Mouse (Mus musculus) liver, embryonic 13.5 days (tissue): ENCODE data around the gene Ciart. TPM values are rescaled to one million over a fixed set of nuclear protein-coding genes. Genes with fewer than 3 reads are reported as not detected.
"Not testable (repeated sequence)": the region's sequence is repeated elsewhere in the genome, so short reads cannot be mapped to it uniquely, and the experiment has no call there.

Experiments used
- ATAC-seq: fragments of 200-750 bp; cut with Nextera tagmentation; 2 replicates; pipeline ENCODE4 v1.8.0; 2017; ENCODE audit warnings: low read depth, mild to moderate bottlenecking, moderate number of reproducible peaks, moderate library complexity
- DNase-seq: peaks from one replicate; pipeline ENCODE4 v3.0.0; 2022
- H3K27ac ChIP-seq: fragments of 300-500 bp; sonication (generic); 2 replicates; pipeline ENCODE4 v1.5.1; 2015; ENCODE audit warnings: moderate library complexity, mild to moderate bottlenecking, inconsistent platforms
- H3K27me3 ChIP-seq: fragments of 300-500 bp; sonication (generic); 2 replicates; pipeline ENCODE4 v1.6.1; 2015; ENCODE audit warnings: mild to moderate bottlenecking, inconsistent platforms
- H3K36me3 ChIP-seq: fragments of 300-500 bp; sonication (generic); 2 replicates; pipeline ENCODE4 v1.6.1; 2015; ENCODE audit warnings: mild to moderate bottlenecking, inconsistent platforms
- H3K4me1 ChIP-seq: fragments of 300-500 bp; sonication (generic); replicated peaks from 2 replicates; pipeline ENCODE4 v1.6.1; 2015; ENCODE audit warnings: inconsistent platforms
- H3K4me2 ChIP-seq: fragments of 300-500 bp; sonication (generic); 2 replicates; pipeline ENCODE4 v1.6.1; 2015; ENCODE audit warnings: inconsistent platforms, mild to moderate bottlenecking, moderate library complexity
- H3K4me3 ChIP-seq: fragments of 300-500 bp; sonication (generic); replicated peaks from 2 replicates; pipeline ENCODE4 v1.5.1; 2015; ENCODE audit warnings: mild to moderate bottlenecking, inconsistent platforms
- H3K9ac ChIP-seq: fragments of 300-500 bp; sonication (generic); 2 replicates; pipeline ENCODE4 v1.6.1; 2015; ENCODE audit warnings: mild to moderate bottlenecking, inconsistent platforms
- H3K9me3 ChIP-seq: fragments of 300-500 bp; sonication (generic); replicated peaks from 2 replicates; pipeline ENCODE4 v1.6.1; 2016; ENCODE audit warnings: inconsistent platforms
- WGBS: fragments of 180-500 bp; shearing (Covaris S2); methylation state at CpG from one replicate; pipeline ENCODE4 v1.1.7; 2015; ENCODE audit not compliant: insufficient replicate concordance; 5-methylcytosine and 5-hydroxymethylcytosine counted together
- polyA plus RNA-seq: library from polyadenylated mRNA; unstranded; fragments of >200 nt; fragmentation: Nextera tagmentation; extraction: Ambion mirVana; gene quantifications from 2 replicates; pipeline ENCODE4 v1.2.1, GENCODE M21; 2015

The Ciart gene
- 0.88 and 1.4 TPM in 2 replicates for polyA plus RNA-seq

GRCm38 (mm10) chr3:95881979-95882815, at the start of gene Ciart:
TSS of gene Ciart (minus strand) at chr3:95882251.
- H3K9me3 ChIP-seq = no peaks in the 10 kb centered on the region
- H3K9ac ChIP-seq = peak within 1 kb of the TSS; percentile 59
- H3K4me1 ChIP-seq = peaks cover 22% of the 10 kb centered on the region
- peak; percentile 86 for DNase-seq
- peak; percentile 94 for ATAC-seq
- 1% methylated on average over 66 of the region's 66 CpGs for WGBS
- no peaks in the 10 kb centered on the region for H3K36me3 ChIP-seq
- H3K27ac ChIP-seq = no peak within 1 kb of the TSS
- H3K27me3 ChIP-seq = peaks cover 28% of the 10 kb centered on the region
- H3K4me3 ChIP-seq = peak within 1 kb of the TSS; percentile 56
- peak within 1 kb of the TSS; percentile 92 for H3K4me2 ChIP-seq

GRCm38 (mm10) chr3:95931471-95931870, 49.4 kb upstream of the Ciart start:
- Histone ChIP-seq H3K4me2 (peak overlapping the region; percentile 85), H3K27me3 (no peaks in the 10 kb centered on the region), H3K9me3 (no peaks in the 10 kb centered on the region), H3K4me3 (peak overlapping the region; percentile 97), H3K27ac (no peak overlapping the region), H3K4me1 (peaks cover 40% of the 10 kb centered on the region), H3K36me3 (peaks cover 34% of the 10 kb centered on the region), H3K9ac (peak overlapping the region; percentile 99)
- 81% methylated on average over 1 of the region's 1 CpGs for WGBS
- DNase-seq (no peak), ATAC-seq (no peak)

- WGBS = 0% methylated on average over 5 of the region's 5 CpGs
- H3K27me3 ChIP-seq = no peaks in the 10 kb centered on the region
- H3K4me1 ChIP-seq = peaks cover 40% of the 10 kb centered on the region
- peak overlapping the region; percentile 99 for H3K9ac ChIP-seq
- no peaks in the 10 kb centered on the region for H3K9me3 ChIP-seq
- peak overlapping the region; percentile 97 for H3K4me3 ChIP-seq
- DNase-seq = no peak
- no peak for ATAC-seq
- H3K4me2 ChIP-seq = peak overlapping the region; percentile 85
- peaks cover 26% of the 10 kb centered on the region for H3K36me3 ChIP-seq
- peak overlapping the region; percentile 92 for H3K27ac ChIP-seq
Measured at GRCm38 (mm10) chr3:95930471-95930789, 48.4 kb upstream of the Ciart start.

- ATAC-seq = peak; percentile 19
Measured at GRCm38 (mm10) chr3:95929581-95930470, 47.8 kb upstream of the Ciart start.

GRCm38 (mm10) chr3:95928658-95929503, 46.8 kb upstream of the Ciart start, which contains the start of gene Anp32e:
TSS of gene Anp32e (plus strand) at chr3:95929246.
- Histone ChIP-seq H3K36me3 (peaks cover 11% of the 10 kb centered on the region), H3K9me3 (no peaks in the 10 kb centered on the region), H3K4me3 (peak within 1 kb of the TSS; percentile 97), H3K4me2 (peak within 1 kb of the TSS; percentile 85), H3K27me3 (no peaks in the 10 kb centered on the region), H3K4me1 (peaks cover 40% of the 10 kb centered on the region), H3K27ac (peak within 1 kb of the TSS; percentile 92), H3K9ac (peak within 1 kb of the TSS; percentile 99)
- under 1% methylated on average over 49 of the region's 49 CpGs for WGBS
- DNase-seq = peak; percentile 96
- ATAC-seq = peak; percentile 99

More at GRCm38 (mm10) chr3:95929581-95930470, 47.8 kb upstream of the Ciart start:
- Histone ChIP-seq H3K4me1 (peaks cover 40% of the 10 kb centered on the region), H3K27ac (peak overlapping the region; percentile 92), H3K9ac (peak overlapping the region; percentile 99), H3K4me3 (peak overlapping the region; percentile 97), H3K4me2 (peak overlapping the region; percentile 85), H3K36me3 (peaks cover 20% of the 10 kb centered on the region), H3K27me3 (no peaks in the 10 kb centered on the region), H3K9me3 (no peaks in the 10 kb centered on the region)
- peak; percentile 65 for DNase-seq
- under 1% methylated on average over 98 of the region's 105 CpGs for WGBS

- Histone ChIP-seq H3K9me3 (no peaks in the 10 kb centered on the region), H3K9ac (peak overlapping the region; percentile 77), H3K27ac (peak overlapping the region; percentile 80), H3K36me3 (peaks cover 4% of the 10 kb centered on the region), H3K4me2 (peak overlapping the region; percentile 72), H3K4me1 (peaks cover 37% of the 10 kb centered on the region), H3K27me3 (no peaks in the 10 kb centered on the region), H3K4me3 (peak overlapping the region; percentile 97)
- no peak for DNase-seq
- ATAC-seq = no peak
- WGBS = 43% methylated on average over 6 of the region's 6 CpGs
Measured at GRCm38 (mm10) chr3:95928261-95928657, 46.2 kb upstream of the Ciart start.

- Histone ChIP-seq H3K27ac (no peak overlapping the region), H3K4me2 (no peak overlapping the region), H3K36me3 (no peaks in the 10 kb centered on the region), H3K27me3 (no peaks in the 10 kb centered on the region; the same call in 1 of the 2 replicates), H3K9ac (no peak overlapping the region), H3K9me3 (no peaks in the 10 kb centered on the region), H3K4me3 (no peak overlapping the region), H3K4me1 (peaks cover 8% of the 10 kb centered on the region)
- WGBS = 70% methylated on average over 5 of the region's 5 CpGs
- ATAC-seq = no peak
- no peak for DNase-seq
Measured at GRCm38 (mm10) chr3:95925087-95925486, 43.0 kb upstream of the Ciart start.

GRCm38 (mm10) chr3:95924185-95924584, 42.1 kb upstream of the Ciart start:
- H3K9me3 ChIP-seq = no peaks in the 10 kb centered on the region
- no peaks in the 10 kb centered on the region; the same call in 1 of the 2 replicates for H3K27me3 ChIP-seq
- H3K4me3 ChIP-seq = no peak overlapping the region
- no peak overlapping the region for H3K27ac ChIP-seq
- no peaks in the 10 kb centered on the region for H3K36me3 ChIP-seq
- ATAC-seq (no peak), DNase-seq (no peak)
- H3K4me2 ChIP-seq = no peak overlapping the region
- 32% methylated on average over 4 of the region's 4 CpGs for WGBS
- peaks cover 8% of the 10 kb centered on the region for H3K4me1 ChIP-seq
- no peak overlapping the region for H3K9ac ChIP-seq

- H3K27me3 ChIP-seq, DNase-seq, ATAC-seq, H3K36me3 ChIP-seq, H3K9ac ChIP-seq, H3K4me1 ChIP-seq, H3K4me2 ChIP-seq, H3K9me3 ChIP-seq, H3K27ac ChIP-seq, H3K4me3 ChIP-seq: not testable (repeated sequence)
- 61% methylated on average over 7 of the region's 7 CpGs for WGBS
Measured at GRCm38 (mm10) chr3:95923429-95923828, 41.4 kb upstream of the Ciart start.

GRCm38 (mm10) chr3:95920532-95920931, 38.5 kb upstream of the Ciart start:
- not testable (repeated sequence) for H3K4me1 ChIP-seq, H3K27me3 ChIP-seq, H3K4me2 ChIP-seq, H3K36me3 ChIP-seq, H3K9me3 ChIP-seq, DNase-seq, H3K9ac ChIP-seq, ATAC-seq, H3K27ac ChIP-seq, H3K4me3 ChIP-seq
- WGBS = 72% methylated on average over 2 of the region's 2 CpGs
